9 mouse cellular contexts compared by ENCODE assay signal in genomic region chr11:33176525-33177245, GRCm38 (mm10). TPM values are rescaled to one million over a fixed set of nuclear protein-coding genes. Genes with fewer than 3 reads are reported as not detected.
DNase-seq lines count a peak whose midpoint lies in the region; ATAC-seq and TF ChIP-seq lines count a peak whose summit lies in the region.
"Had no signal": no experiment of that assay in that cellular context is flagged by ENCODE, and none has a peak within 500 bp of the region (broad histone marks: within the 10 kb centered on the region; RNA-seq: fewer than 3 reads in every experiment).

No protein-coding gene starts in this region.

- no peak for ATAC-seq in heart, embryonic 13.5 days (ENCODE audit: extremely low read depth, insufficient number of reproducible peaks, low FRiP score, low TSS enrichment)
- no peak for ATAC-seq in heart, postnatal 0 days (ENCODE audit: insufficient read depth, low read depth)
- peak; percentile 68 for ATAC-seq in neural tube, embryonic 12.5 days (ENCODE audit: low FRiP score, low read depth)

- H3K9me3 ChIP-seq in heart, embryonic 13.5 days: no peaks in the 10 kb centered on the region
- H3K9me3 ChIP-seq in ES-Bruce4 (replicated peaks; ENCODE audit: control insufficient read depth, insufficient read depth, low read length, poor library complexity, severe bottlenecking): no peaks in the 10 kb centered on the region
- H3K9me3 ChIP-seq in heart, postnatal 0 days (replicated peaks; ENCODE audit: control insufficient read depth, low read length): no peaks in the 10 kb centered on the region
- no peaks in the 10 kb centered on the region for H3K9me3 ChIP-seq in neural tube, embryonic 12.5 days

- H3K9ac ChIP-seq in heart, embryonic 13.5 days: 0 out of 2 replicates have a peak overlapping the region, but pooled peaks have one; percentile 28
- no peak overlapping the region for H3K9ac ChIP-seq in ES-Bruce4 (ENCODE audit: low read depth, poor library complexity, severe bottlenecking)
- no peak overlapping the region for H3K9ac ChIP-seq in heart, postnatal 0 days (replicated peaks; ENCODE audit: low read depth, low read length)
- no peak overlapping the region for H3K9ac ChIP-seq in neural tube, embryonic 12.5 days

- H3K27me3 ChIP-seq in heart, embryonic 13.5 days (replicated peaks): peaks cover 82% of the 10 kb centered on the region
- H3K27me3 ChIP-seq in ES-Bruce4 (ENCODE audit: control insufficient read depth, insufficient read depth, low read length, poor library complexity, severe bottlenecking): 0 out of 2 replicates have a peak, but pooled peaks cover 3% of the 10 kb centered on the region
- peaks cover 44% of the 10 kb centered on the region for H3K27me3 ChIP-seq in heart, postnatal 0 days (ENCODE audit: control insufficient read depth, insufficient read depth, low read length)
- H3K27me3 ChIP-seq in neural tube, embryonic 12.5 days (replicated peaks): peaks cover 17% of the 10 kb centered on the region

- TF ChIP-seq EP300 in ES-Bruce4 (IDR thresholded peaks at IDR 0.05; ENCODE audit: insufficient read depth, low read depth, low read length): no peak
- TF ChIP-seq EP300 in heart, postnatal 0 days (IDR thresholded peaks at IDR 0.05; ENCODE audit: low read depth): no peak

- peak; percentile 75 for TF ChIP-seq CTCF in ES-Bruce4 (IDR thresholded peaks at IDR 0.05; ENCODE audit: low read depth, low read length)
- TF ChIP-seq CTCF in heart, postnatal 0 days (IDR thresholded peaks at IDR 0.05; ENCODE audit: low read depth): peak; percentile 91

- no peaks in the 10 kb centered on the region for H3K36me3 ChIP-seq in heart, embryonic 13.5 days
- H3K36me3 ChIP-seq in ES-Bruce4 (ENCODE audit: control insufficient read depth, insufficient read depth, low read length, poor library complexity, severe bottlenecking): no peaks in the 10 kb centered on the region
- H3K36me3 ChIP-seq in heart, postnatal 0 days (replicated peaks; ENCODE audit: control insufficient read depth, insufficient read depth, low read length): no peaks in the 10 kb centered on the region
- H3K36me3 ChIP-seq in neural tube, embryonic 12.5 days: no peaks in the 10 kb centered on the region

- WGBS in heart, embryonic 13.5 days: 29% methylated on average over 20 of the region's 20 CpGs
- WGBS in heart, postnatal 0 days: 33% methylated on average over 20 of the region's 20 CpGs
- 31% methylated on average over 20 of the region's 20 CpGs for WGBS in neural tube, embryonic 12.5 days

- intact Hi-C loops in left cerebral cortex, postnatal 4 days (cut with DNase I): loop anchor here (5.0 to 10.0 kb wide), 4 partner anchors 118 to 546 kb away; no protein-coding TSS in a partner anchor

- no peak overlapping the region for H3K4me3 ChIP-seq in heart, embryonic 13.5 days
- no peak overlapping the region for H3K4me3 ChIP-seq in ES-Bruce4 (ENCODE audit: low read depth, low read length)
- no peak overlapping the region for H3K4me3 ChIP-seq in heart, postnatal 0 days (ENCODE audit: low read depth, low read length)
- no peak overlapping the region for H3K4me3 ChIP-seq in neural tube, embryonic 12.5 days

- H3K4me1 ChIP-seq in heart, embryonic 13.5 days: peaks cover 10% of the 10 kb centered on the region
- no peaks in the 10 kb centered on the region for H3K4me1 ChIP-seq in ES-Bruce4 (ENCODE audit: control insufficient read depth, insufficient read depth, low read length)
- H3K4me1 ChIP-seq in heart, postnatal 0 days (ENCODE audit: control insufficient read depth, insufficient read depth): peaks cover 5% of the 10 kb centered on the region; the same call in 1 of the 2 replicates
- H3K4me1 ChIP-seq in neural tube, embryonic 12.5 days: peaks cover 13% of the 10 kb centered on the region; the same call in 1 of the 2 replicates

- H3K4me2 ChIP-seq in heart, embryonic 13.5 days: no peak overlapping the region
- no peak overlapping the region for H3K4me2 ChIP-seq in heart, postnatal 0 days (ENCODE audit: low read depth, low read length)
- no peak overlapping the region for H3K4me2 ChIP-seq in neural tube, embryonic 12.5 days (replicated peaks)

- TF ChIP-seq POLR2A in ES-Bruce4 (IDR thresholded peaks at IDR 0.05; ENCODE audit: insufficient read depth, low read length): no peak

- H3K27ac ChIP-seq in heart, embryonic 13.5 days (replicated peaks): no peak overlapping the region
- no peak overlapping the region for H3K27ac ChIP-seq in ES-Bruce4 (ENCODE audit: insufficient read depth, low read length)
- H3K27ac ChIP-seq in heart, postnatal 0 days (ENCODE audit: low read depth): no peak overlapping the region
- no peak overlapping the region for H3K27ac ChIP-seq in neural tube, embryonic 12.5 days

- no peak for DNase-seq in heart, adult 9 months (ENCODE audit: low spot score in 2 of 2)
- peak; percentile 56 for DNase-seq in cerebellum, adult 8-10 months
- DNase-seq in heart, postnatal 0 days (ENCODE audit: low spot score): peak; percentile 67
- DNase-seq in left cerebral cortex, postnatal 4 days: peak; percentile 61
- DNase-seq in spleen, postnatal 14 days (ENCODE audit: low spot score in 2 of 2): no peak

RNA-seq across cellular contexts. Expression of gene Npm1, which starts 13.7 kb away (rescaled TPM):
- polyA plus RNA-seq in heart, embryonic 13.5 days (2015; fragmentation: Nextera tagmentation; extraction: Ambion mirVana): 532 and 581 TPM in 2 replicates
- 4,703 and 5,189 TPM in 2 replicates for polyA plus RNA-seq in ES-Bruce4 (2011; ENCODE audit: insufficient read depth, insufficient read length, low read depth, missing spikeins)
- total RNA-seq in heart, postnatal 0 days (2014; rRNA removed; ENCODE audit: low replicate concordance): 156 and 179 TPM in 2 replicates
- 254 and 259 TPM in 2 replicates for polyA plus RNA-seq in heart, postnatal 0 days (2015; fragmentation: Nextera tagmentation; extraction: Ambion mirVana)
- total RNA-seq in left cerebral cortex, postnatal 4 days (2021): 100 to 1,000 TPM; 303 to 338 TPM
- polyA plus RNA-seq in neural tube, embryonic 12.5 days (2016; fragmentation: Nextera tagmentation; extraction: Ambion mirVana): 614 and 622 TPM in 2 replicates

RNA-seq across cellular contexts. Expression of gene Tlx3, which starts 26.7 kb away (rescaled TPM):
- polyA plus RNA-seq in heart, embryonic 13.5 days (2015; fragmentation: Nextera tagmentation; extraction: Ambion mirVana): not detected in 2 replicates
- polyA plus RNA-seq in ES-Bruce4 (2011; ENCODE audit: insufficient read depth, insufficient read length, low read depth, missing spikeins): 0.58 TPM in 1 of 2 replicates, not detected in the other
- total RNA-seq in heart, postnatal 0 days (2014; rRNA removed; ENCODE audit: low replicate concordance): not detected in 2 replicates
- not detected in 2 replicates for polyA plus RNA-seq in heart, postnatal 0 days (2015; fragmentation: Nextera tagmentation; extraction: Ambion mirVana)
- total RNA-seq in left cerebral cortex, postnatal 4 days (2021): not detected
- 64.6 and 83.5 TPM in 2 replicates for polyA plus RNA-seq in neural tube, embryonic 12.5 days (2016; fragmentation: Nextera tagmentation; extraction: Ambion mirVana)
- polyA plus RNA-seq: gonadal fat pad, adult 2 months had no signal

RNA-seq across cellular contexts. Expression of gene Fgf18, which starts 29.5 kb away (rescaled TPM):
- 3.3 and 4.3 TPM in 2 replicates for polyA plus RNA-seq in heart, embryonic 13.5 days (2015; fragmentation: Nextera tagmentation; extraction: Ambion mirVana)
- 0.82 and 1.4 TPM in 2 replicates for polyA plus RNA-seq in ES-Bruce4 (2011; ENCODE audit: insufficient read depth, insufficient read length, low read depth, missing spikeins)
- 2.8 and 10.5 TPM in 2 replicates for total RNA-seq in heart, postnatal 0 days (2014; rRNA removed; ENCODE audit: low replicate concordance)
- 10.7 and 10.8 TPM in 2 replicates for polyA plus RNA-seq in heart, postnatal 0 days (2015; fragmentation: Nextera tagmentation; extraction: Ambion mirVana)
- total RNA-seq in left cerebral cortex, postnatal 4 days (2021): 1 to 10 TPM; 7.4 to 8.4 TPM
- 9.2 and 12.9 TPM in 2 replicates for polyA plus RNA-seq in neural tube, embryonic 12.5 days (2016; fragmentation: Nextera tagmentation; extraction: Ambion mirVana)

Comparison
In these comparisons a context has a peak if more than half of its experiments do, and no peak if none do; other contexts are left out.
1. DNase-seq: peak in cerebellum, adult 8-10 months (single experiment), heart, postnatal 0 days (single experiment) and left cerebral cortex, postnatal 4 days (single experiment); none in heart, adult 9 months (0 of 2) and spleen, postnatal 14 days (0 of 2).
2. RNA of gene Tlx3, which starts 26.7 kb away (polyA plus RNA-seq): 64.6 to 83.5 TPM in neural tube, embryonic 12.5 days; 0.58 TPM in ES-Bruce4, not detected in heart, embryonic 13.5 days and not detected in heart, postnatal 0 days; every median in the first group is over 10 times any median in the second.